Mouse (Mus musculus) spleen, postnatal 10 days (tissue): ENCODE data around the gene Rita1.

Experiments
- DNase-seq, 2 experiments: peaks; one replicate each; pipeline ENCODE4 v3.0.0; 2021 to 2022; ENCODE audit warnings: low spot score in 2 of 2

The Rita1 gene

GRCm38 (mm10) chr5:120612442-120612821 lies at the start of gene Rita1, which contains the start of gene Ddx54:
Gene Rita1 (minus strand): TSS chr5:120612589.
Gene Ddx54 (plus strand): TSS chr5:120612739.
- DNase-seq, result peak; percentile 96 to 99

- no peak for DNase-seq
Measured at GRCm38 (mm10) chr5:120660816-120661215, 48.4 kb upstream of the Rita1 start.

DNA sequence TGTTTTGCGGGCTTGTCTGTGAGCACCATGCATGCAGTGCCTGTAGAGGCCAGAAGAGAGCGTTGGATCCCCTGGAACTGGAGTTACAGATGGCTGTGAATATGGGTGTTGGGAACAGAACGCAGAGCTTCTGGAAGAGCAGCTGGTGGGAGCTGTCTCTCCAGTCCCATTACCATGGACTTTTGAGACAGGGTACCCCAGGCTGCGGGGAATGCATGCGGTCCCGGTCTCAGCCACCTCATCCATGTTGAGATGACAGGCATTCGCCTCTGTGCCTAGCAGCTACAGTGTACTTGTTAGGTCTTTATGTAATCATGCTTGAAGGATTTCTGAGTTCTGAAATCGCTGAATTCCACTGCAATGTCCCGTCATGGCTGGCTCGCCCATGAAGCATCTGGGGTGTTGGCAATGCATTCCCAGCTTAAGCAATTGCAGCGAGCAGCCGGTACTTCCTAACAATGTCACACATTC lies 43.9 kb upstream of the Rita1 start:
- DNase-seq, result no peak

DNA sequence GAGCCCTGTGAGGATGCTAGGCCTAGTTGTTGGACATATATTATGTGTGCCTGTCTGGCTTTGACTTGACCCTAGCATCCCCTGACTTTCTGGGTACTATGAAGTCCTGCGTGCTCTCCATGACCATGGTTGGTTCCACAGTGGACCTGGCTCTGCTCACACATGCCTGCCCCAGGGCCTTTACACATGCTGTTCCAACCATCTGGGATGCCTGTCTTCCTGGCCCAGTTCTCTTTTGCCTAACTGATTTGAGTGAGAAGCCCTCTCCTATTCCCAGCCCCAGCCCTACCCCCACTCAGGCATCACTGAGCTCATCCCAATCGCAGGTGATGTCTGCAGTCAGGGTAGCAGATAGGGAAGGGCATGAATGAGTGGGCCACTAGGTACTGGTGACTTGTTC lies 41.5 kb upstream of the Rita1 start:
- no peak for DNase-seq

DNA sequence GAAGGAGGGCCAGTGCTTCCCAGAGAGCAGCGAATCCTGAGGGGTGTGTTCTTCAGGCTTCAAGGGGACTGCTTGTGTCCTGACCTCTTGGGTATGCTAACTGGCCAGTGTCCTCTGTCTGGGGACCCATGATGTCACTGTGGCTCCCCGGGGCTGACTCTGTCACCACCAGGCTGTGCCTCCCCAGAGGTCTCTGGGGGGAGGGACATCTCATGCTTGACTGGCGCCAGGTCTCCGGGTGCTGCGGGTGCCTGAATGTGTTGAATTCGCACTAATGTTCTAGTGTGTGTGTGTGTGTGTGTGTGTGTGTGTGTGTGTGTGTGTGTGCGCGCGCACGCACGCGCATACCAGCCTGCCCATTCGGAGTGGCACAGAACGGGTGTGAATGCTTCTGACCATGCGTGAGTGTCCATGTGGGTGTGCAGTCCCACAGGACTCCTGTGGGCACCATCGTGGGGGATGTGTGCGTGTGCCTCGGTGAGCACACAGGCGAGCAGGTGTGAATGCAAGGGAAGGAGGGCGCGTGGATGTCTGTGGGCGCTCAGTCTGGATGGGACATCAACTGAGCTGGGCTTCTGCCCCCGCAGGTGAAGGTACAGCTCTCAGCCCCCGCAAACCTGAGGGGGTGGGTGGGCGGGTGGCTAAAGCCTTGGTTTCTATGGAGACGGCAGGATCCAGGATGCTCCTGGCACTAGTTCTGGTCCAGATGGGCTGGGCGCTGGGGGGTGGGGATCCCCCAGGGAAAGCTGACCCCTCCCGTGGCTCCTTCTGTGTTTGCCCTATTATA lies 40.7 kb upstream of the Rita1 start:
- no peak for DNase-seq

DNA sequence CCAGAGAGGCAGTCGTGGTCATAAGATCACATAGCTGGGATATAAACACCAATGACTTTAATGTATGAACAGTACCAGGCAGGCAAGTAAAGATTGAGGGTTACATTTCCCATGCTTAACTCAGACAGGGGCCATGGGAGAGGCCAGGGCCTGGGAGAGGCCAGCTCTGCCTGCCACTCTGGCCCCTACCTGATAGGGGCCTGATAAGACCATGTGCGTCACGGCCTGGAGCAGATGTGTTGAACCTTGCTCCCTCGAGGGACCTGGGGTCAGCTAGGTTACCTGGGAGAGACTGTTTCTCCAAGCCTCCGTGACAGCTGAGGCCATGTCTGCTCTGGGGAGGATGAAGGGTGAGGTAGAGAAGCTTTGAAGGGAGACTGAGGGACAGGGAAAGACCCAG lies 38.8 kb upstream of the Rita1 start:
- no peak for DNase-seq

GRCm38 (mm10) chr5:120649938-120650337 lies 37.5 kb upstream of the Rita1 start:
- no peak for DNase-seq

DNA sequence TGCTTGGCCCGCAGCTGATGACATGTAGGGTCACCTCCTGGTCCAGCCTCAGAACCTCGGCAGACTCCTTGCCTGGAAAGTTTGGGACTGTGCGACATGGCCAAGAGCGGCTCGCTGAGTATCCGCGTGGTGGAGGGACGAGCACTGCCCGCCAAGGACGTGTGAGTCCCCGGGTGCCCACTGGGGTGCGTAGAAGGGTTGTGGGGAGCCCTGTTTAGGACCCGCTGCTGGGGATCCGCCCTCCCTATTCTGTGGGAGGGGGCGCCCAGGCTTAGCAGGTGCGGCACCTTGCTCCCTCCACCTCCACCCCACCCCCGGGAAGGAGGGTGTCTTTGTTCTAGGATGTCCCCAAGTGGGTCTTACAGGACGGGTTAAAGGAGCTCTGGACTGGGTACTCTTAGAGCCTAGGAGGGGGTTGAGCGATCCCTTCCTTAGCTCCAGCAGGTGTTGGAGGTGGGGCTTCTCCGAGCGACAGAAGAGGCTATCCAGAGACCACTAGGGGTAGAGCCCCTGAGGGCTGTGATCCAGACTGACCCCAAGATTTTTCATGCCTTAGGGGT lies 37.1 kb upstream of the Rita1 start:
- peak; percentile 39 to 50 for DNase-seq

GRCm38 (mm10) chr5:120648569-120649373 lies 36.4 kb upstream of the Rita1 start, which contains the start of gene Rasal1:
Gene Rasal1 (plus strand): TSS chr5:120648812.
- DNase-seq, result peak; percentile 51 to 79

GRCm38 (mm10) chr5:120647814-120648491 lies 35.6 kb upstream of the Rita1 start:
- DNase-seq, result no peak

DNA sequence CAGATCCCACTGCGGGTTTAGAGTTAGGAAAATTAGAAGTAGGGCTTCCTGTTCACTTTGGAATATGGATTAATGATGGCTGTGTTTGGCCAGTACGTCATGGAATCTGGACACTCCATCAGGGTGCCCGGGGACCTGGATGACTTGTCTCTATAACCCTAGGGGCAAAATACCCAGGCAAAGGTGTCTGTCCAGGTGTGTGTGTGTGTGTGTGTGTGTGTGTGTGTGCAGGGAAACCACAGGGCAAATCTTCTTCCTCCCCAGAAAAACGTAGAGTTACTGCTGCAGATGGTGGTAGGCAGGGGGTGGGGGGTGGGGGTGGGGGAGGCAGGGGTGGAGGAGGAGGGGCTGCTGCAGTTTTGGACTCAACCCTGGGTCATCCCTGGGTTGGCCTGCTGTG lies 35.0 kb upstream of the Rita1 start:
- DNase-seq, result no peak

DNA sequence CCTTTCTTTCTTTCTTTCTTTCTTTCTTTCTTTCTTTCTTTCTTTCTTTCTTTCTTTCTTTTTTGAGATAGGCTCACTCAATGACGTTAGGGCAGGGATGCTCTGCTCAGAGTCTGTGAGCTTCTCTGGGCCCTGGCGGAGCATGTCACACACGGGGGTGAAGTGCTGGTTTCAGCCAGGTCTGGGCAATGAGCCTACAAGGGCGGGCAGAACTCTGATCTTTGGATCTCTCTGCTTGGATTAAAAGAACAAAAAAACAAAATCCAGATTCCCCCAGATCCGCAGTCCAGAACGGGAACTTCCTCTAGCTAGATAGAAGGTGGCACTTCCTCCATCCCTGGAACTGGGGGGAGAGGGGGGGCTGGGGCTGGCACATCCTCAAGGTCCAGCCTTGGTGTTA lies 33.5 kb upstream of the Rita1 start:
- DNase-seq, result no peak

DNA sequence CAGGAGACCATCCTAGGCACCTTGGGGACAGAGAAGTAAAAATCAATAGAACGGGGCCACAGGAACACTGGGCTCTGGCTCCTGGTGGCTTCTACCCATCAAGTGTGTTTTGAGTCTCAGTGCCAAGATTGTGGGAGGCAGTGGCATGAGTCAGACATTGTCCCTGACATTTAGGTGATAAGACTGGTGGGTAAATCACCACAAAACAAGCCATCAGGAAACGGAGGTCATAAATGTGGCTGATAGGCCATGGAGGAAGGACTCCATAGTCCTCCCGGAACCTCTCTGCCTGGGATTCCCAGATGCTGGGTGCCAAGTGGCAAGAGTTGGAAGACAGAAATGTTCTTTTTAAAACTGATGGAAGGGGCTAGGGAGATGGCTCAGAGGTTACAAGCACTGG lies 31.8 kb upstream of the Rita1 start:
- DNase-seq, result no peak

DNA sequence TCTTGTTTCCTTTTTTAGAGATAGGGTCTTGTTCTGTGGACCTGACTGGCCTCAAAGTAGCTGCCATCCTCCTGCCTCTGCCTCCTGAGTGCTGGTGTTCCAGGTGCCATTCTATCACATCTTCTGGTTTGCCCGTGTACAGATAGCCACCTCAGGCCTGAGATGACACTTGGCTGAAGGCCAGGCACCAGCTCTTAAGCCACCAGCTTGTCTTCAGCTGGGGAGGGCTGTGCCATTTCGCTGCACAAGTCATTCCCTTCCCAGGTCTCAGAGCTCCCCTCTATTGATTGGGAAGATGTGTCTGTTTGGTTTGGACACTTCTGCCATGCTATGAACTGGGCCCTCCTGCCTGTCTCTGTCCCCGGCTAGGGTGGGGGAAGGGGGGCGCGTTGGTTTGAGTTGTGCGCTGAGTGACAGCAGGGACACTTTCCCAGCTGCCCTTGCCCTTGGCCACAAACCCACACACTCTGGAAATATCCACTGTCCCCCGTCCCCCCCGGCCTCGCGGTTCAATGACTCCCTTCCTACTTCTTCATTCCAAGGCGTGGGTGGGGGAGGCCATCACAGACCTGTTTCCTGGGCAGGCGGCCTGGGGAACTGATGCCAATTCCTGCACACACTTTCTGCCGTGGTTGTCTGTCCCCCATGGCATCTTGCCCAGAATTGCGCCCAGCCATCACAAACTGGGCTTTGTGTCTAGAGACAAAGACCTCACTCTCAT lies 31.1 kb upstream of the Rita1 start:
- DNase-seq, result no peak

DNA sequence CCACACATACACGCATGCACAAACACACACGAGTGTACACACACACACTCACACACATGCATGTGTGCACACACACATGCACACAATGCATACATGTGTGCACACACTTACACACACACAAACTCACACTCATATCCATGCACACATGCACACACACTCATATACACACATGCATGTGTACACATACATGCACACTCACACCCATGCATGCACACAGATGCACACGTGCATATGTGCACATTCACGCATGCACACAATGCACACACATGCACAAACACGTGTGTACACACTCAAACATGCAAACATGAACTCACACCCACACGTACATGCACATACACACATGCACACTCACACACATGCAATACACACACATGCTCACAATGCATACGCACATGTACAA lies 27.7 kb upstream of the Rita1 start:
- DNase-seq, result no peak

DNA sequence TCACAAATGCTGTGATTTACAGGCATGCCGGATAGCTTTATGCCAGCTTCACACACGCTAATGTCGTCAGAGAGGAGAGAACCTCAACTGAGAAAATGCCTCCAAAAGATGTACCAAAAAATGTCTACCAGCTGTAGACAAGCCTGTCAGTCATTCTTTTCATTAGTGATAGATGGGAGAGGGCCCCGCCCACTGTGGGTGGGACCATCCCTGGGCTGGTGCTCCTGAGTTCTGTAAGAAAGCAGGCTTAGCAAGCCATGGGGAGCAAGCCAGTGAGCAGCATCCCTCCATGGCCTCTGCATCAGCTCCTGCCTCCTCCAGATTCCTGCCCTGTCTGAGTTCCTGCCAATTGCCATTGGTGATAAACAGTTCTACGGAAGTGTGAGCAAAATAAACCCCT lies 23.2 kb upstream of the Rita1 start:
- DNase-seq, result no peak

GRCm38 (mm10) chr5:120634860-120635259 lies 22.5 kb upstream of the Rita1 start:
- DNase-seq, result no peak

DNA sequence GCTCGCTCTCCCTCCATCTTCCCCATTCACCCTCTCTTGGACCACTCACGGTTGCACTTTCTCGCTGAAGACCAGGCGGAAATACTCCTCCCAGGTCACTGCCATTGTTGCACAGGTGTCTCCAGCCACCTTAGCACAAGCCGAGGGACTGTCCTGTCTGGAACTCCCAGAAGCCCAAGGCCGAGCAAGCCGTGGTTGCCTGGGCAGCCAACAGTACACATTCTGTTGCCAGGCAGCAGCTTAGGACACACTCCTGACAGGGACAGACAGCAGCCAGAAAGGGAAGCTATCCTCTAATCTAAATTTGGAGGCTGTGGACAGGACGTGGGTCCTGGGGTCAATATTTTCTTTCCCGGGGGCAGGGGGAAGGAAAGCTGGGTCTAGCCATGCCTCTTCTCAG lies 21.7 kb upstream of the Rita1 start, which contains the start of gene Cfap73:
Cfap73 (minus strand) TSS at position 105 of the 400 bp plus-strand sequence.
- no peak for DNase-seq

DNA sequence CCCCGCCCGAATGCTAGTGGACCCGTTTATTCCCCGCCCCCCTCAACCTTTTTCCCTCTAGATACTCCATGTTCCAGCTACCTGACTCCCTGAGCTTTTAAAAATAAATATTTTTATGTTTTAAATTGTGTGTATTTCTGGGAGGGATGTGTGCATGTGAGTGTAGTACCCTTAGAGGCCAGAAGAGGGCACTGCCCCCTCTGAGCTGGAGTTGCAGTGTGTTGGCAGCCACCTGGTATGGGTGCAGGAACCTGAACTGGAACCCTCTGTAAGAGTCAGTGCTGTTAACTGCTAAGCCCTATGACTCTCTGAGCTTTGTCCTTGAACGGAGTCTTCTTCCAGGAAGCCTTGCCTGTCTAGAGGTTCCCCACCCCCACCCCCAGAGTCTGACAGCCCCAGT lies 19.5 kb upstream of the Rita1 start:
- DNase-seq, result no peak

GRCm38 (mm10) chr5:120631128-120631527 lies 18.7 kb upstream of the Rita1 start:
- no peak for DNase-seq

GRCm38 (mm10) chr5:120628624-120629023 lies 16.2 kb upstream of the Rita1 start:
- DNase-seq, result no peak
